Mouse (Mus musculus) heart, postnatal 10 days (tissue): ENCODE results near the gene Hist3h2ba. TPM values are rescaled to one million over a fixed set of nuclear protein-coding genes. Genes with fewer than 3 reads are reported as not detected.
"Not testable (repeated sequence)": the region's sequence is repeated elsewhere in the genome, so short reads cannot be mapped to it uniquely, and the experiment has no call there.

Experiments used
- DNase-seq, 2 experiments: peaks; one replicate each; pipeline ENCODE4 v3.0.0; 2021
- intact Hi-C: fragments of 180-260 bp; cut with DNase I; formaldehyde crosslinking; loops from one replicate; pipeline ENCODE4 v1.15.1; 2025
- total RNA-seq, 2 experiments: library from RNA; stranded (reverse); gene quantifications; 2 replicates each; pipeline ENCODE4 v1.2.3; 2021

Hist3h2ba gene
- total RNA-seq, 2 experiments from 2014 or later, result 11.0 to 13.0 TPM

DNA sequence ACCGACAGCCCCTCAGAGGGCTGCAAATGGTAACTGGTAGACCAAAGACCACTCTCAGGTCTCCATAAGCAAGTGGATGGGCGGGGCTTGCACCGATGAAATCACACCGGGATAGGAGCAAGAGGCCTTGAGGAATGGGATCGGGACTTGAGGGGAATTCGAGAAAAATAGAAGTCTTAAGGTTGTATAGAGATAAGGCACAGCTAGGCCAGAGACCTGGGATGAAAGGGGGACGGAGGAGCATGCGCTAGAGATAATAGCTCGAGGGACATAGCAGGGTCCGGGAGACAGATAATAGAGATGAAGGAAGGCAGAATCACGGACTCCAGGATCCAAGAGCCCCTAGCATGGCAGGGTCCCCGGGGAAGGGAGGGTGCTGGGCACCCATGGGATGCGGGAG lies 10.8 kb upstream of the Hist3h2ba start:
- intact Hi-C loops, result loop anchor here (2.0 kb wide), 1 partner anchor 15 kb away; no protein-coding TSS in a partner anchor
- no peak for DNase-seq

DNA sequence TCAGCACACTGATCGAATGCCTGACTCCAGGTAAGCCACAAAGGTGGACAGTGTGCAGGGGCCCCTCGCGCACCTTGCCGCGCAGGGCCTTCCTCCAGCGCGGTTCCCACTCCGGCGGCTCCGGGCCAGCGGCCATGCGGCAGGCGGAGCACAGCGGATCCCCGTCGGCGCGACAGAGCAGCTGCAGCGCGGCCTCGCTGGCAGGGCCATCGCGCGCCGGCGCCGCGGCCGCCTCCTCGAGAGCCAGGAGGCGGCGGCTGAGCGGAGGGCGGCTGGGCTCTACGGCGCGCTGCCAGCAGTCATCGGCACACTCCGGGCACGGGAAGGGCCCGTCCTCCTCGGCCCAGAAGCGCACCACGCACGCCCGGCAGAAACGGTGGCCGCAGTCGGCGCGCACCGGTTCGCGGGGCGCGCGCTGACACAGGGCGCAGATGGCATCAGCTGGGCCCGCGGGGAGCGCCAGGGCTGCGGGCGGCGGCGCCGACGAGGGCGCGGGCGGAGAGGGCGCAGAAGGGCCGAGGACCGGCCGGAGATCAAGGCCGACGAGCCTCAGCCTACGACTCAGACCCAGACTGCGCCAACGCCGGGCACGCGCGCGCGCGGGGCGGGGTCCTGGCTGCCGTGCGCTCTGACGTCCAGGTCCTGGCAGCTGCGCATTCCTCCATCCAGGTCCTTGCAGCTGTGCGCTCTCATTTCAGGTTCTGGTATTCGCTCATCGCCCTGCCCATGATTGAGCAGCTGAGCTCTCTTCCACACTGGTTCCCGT lies 10.2 kb upstream of the Hist3h2ba start, which contains the start of gene Rnf187:
TSS of gene Rnf187 (minus strand) at position 595 of the 766 bp plus-strand sequence.
- intact Hi-C loops, result loop anchor here (2.0 kb wide), 1 partner anchor 14 kb away; no protein-coding TSS in a partner anchor
- DNase-seq, result peak; percentile 94 to 95

DNA sequence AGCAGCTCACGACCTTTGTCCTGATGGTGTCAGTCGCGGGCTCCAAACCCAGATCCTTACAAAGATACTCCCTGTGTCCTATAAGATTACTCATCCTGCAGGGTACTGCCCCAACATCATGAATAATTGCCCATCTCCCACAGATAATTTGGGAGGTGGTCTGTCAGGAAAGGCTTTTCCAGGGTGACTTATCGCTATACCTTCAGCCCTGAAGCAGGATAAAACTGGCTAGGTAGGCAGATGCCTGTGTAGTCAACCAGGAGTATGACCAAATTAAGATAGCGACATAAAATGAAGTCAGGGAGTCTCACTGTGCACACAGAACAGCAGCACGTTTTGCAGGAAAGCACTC lies 9.7 kb upstream of the Hist3h2ba start:
- intact Hi-C loops, result loop anchor here (2.0 kb wide), 1 partner anchor 14 kb away; no protein-coding TSS in a partner anchor
- no peak for DNase-seq

DNA sequence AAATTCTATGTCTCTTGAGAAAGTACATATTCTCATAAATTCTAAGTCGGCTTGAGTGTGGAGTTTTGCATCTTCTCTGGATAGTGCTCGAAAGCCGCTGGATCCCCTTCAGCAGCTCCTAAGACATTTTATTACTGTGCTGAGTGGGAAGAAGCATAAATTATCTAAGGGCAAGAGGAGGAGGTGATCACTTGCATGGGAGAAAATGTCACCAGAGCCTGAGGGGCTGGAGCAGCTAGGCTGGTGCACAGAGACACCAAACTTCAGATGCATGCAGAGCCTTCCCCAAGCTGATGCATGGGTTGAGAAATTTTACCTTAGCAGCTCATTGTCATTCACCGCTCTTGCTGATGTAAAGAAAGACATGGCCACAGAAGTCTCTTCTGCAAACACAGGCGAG lies 4.6 kb upstream of the Hist3h2ba start:
- intact Hi-C loops, result no loop called here
- no peak for DNase-seq

DNA sequence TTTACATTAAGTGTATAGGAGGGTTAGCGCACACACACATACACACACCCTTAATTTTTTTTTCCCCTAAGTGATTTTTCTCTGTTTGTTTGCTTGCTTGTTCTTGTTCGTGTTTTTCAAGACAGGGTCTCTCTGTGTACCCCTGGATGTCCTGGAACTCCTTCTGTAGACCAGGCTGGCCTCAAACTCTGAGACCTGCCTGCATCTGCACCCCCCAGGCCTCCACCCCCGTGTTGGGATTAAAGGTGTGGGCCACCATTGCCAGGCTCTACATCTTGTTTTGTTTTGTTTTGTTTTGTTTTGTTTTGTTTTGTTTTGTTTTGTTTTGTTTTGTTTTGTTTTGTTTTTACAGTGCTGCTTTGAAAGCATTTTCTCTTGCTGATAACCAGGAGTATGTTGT lies 1.4 kb upstream of the Hist3h2ba start:
- DNase-seq, result no peak
- intact Hi-C loops, result no loop called here

DNA sequence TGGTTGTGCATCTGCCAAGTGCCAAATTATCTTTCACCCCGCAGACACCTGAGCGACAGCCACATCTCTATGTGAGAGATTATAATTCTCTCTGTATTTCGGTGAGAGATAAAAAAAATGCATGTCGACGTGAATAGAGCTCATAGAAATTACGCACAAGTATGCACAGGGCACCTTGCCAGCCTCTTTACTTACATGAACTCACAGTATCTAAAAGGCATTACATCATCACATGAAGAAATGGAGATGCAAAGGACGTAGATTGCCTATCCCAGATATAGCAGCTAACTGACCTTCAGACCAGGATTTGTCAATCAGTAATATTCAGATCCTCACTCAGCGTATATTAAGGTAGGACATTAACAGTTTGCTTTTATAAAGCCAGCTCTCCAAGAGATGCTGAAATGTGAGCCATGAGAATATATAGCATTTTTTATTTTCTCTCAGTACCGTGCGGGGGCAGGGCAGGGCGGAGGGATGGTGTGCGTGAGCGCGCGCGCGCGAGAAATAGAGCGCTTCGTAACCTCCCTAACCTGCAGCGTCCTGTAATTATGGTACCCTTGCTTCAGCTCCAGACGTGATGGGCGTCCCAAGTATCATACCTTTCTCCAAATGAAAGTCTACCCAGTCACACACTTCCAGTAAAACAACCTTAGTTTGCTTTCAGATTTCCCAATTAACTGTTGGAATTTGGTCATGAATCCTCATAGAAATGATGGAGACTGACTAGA lies 757 bp upstream of the Hist3h2ba start:
- intact Hi-C loops, result no loop called here
- DNase-seq, result peak in 1 of 2 experiments; percentile 18

DNA sequence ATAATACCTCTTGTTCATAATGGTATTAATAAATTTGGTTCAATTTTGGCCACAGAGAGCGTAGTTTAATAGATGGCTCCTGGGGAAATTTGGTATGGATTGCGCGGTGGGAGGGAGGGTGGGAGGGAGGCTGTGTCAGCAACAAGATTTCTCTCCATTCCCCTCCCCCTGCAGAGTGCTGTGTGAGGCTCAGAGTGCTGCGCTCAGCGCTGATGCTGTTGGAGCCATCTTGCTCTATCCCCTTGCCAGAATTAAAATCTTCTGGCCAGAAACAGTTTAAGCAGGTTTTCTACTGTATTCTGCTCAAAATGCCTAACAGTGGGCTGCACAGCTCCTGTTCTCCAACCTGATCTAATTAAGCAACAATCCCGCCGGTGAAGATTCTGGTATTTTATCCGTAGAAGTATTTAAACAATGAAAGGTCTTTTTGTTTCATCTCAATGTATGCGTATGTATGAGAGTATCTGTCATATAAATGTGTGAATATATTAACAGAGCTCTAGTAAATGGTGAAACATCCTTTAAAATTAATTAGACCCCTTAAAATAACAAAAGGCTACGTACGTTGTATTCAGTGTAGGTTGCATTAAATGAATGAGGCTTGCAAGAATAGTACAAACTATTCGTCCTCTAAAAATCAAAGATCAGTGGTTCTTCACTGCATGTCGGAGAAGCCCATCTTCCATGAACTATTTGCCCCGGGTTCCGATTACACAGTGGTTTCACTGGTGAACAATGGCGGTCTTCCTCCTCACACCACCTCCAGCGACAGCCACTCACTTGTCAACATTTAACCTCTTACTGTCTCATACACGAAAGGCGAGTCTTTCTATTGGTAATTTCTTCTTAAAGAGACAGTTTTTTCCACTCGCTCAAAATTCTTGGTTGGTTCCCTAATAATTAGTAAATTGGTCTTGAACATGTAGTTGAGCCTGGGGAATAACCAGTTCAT lies 1.0 kb downstream of the Hist3h2ba start:
- intact Hi-C loops, result no loop called here

DNA sequence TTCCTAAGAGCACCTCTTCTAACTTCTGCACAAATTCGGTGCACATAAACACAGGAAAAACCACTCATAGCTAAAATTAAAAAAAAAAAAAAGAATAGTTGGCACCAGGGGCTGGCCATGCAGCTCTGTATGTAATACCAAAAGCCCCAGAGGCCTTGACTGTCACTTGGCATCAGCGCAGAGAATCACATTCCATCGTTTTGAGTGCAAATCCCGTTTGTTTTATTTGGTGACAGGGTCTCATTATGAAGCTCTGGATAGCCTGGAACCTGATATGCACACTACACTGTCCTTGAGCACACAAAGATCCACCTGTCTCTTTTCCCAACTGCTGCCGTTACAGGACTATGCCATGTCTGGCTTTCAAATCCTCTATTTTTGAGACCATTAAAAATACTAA lies 2.5 kb downstream of the Hist3h2ba start:
- intact Hi-C loops, result no loop called here
- DNase-seq, result no peak

More for the DNA sequence above, 1.0 kb downstream of the Hist3h2ba start:
- no peak for DNase-seq

DNA sequence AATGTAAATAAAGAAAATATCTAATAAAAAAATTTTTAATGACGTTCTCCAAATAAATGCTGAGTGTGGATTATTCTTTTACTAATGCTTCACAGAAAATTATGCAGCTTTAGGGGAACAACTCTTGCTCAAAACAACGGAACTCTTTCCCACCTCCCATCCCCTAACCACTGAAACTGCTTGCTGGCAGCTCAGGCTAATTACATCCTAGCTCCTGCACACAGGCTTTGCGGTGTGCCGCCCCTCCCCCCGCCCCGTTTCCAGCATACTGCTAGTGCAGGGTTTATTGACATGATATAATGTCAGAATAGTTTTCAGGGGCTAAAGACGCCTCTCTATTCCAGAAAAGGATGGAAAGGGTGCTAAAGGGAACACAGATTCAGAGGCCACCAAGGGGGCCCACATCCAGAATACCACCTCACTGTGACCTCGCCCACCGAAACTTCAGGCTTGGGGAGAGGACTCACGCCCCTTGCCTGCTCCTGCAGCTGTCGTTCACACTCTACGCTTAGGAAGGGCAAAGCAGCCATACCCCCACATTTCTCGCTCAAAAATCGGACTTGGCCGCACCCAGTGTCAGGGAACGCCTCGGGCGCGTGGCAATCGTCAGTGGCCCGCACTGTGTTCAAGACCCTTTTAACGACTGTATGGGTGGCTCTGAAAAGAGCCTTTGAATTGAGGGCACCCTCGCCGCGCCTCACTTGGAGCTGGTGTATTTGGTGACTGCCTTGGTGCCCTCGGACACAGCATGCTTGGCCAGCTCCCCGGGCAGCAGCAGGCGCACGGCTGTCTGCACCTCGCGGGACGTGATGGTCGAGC lies 4.8 kb downstream of the Hist3h2ba start:
- DNase-seq, result no peak
- intact Hi-C loops, result loop anchor here (2.0 kb wide), 1 partner anchor 15 kb away; the partner anchor contains the start of gene Rnf187

DNA sequence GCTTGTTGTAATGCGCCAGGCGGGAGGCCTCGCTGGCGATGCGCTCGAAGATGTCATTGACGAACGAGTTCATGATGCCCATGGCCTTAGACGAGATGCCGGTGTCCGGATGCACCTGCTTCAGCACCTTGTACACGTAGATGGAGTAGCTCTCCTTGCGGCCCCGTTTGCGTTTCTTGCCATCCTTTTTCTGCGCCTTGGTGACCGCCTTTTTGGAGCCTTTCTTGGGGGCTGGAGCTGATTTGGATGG lies 5.4 kb downstream of the Hist3h2ba start:
- intact Hi-C loops, DNase-seq: not testable (repeated sequence)

DNA sequence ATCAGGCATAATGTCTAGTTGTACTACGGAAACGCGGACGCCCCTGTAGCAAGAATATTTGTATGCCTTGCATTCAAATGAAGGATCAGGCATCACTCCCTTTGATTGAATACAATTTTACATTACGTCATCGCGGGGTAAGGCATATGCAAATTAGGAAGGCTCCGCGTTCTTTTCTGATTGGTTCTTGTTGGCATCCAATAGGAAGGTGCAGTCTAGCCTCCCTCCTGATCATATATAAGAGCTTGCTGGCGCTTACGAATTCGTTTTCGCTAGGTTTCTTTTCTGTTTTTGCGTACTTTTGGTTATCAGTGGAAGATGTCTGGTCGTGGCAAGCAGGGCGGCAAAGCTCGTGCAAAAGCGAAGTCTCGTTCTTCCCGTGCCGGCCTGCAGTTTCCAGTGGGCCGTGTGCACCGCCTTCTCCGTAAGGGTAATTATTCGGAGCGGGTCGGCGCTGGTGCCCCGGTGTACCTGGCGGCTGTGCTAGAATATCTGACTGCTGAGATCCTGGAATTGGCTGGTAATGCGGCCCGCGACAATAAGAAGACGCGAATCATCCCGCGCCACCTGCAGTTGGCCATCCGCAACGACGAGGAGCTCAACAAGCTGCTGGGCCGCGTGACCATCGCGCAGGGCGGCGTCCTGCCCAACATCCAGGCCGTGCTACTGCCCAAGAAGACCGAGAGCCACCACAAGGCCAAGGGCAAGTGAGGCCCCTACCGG lies 5.9 kb downstream of the Hist3h2ba start, which contains the start of the genes Hist3h2a and Trim17:
TSS of gene Hist3h2a (plus strand) at position 266 of the 723 bp plus-strand sequence.
TSS of gene Trim17 (plus strand) at position 266 of the 723 bp plus-strand sequence.
- peak; percentile 91 to 93 for DNase-seq
- intact Hi-C loops, result no loop called here

DNA sequence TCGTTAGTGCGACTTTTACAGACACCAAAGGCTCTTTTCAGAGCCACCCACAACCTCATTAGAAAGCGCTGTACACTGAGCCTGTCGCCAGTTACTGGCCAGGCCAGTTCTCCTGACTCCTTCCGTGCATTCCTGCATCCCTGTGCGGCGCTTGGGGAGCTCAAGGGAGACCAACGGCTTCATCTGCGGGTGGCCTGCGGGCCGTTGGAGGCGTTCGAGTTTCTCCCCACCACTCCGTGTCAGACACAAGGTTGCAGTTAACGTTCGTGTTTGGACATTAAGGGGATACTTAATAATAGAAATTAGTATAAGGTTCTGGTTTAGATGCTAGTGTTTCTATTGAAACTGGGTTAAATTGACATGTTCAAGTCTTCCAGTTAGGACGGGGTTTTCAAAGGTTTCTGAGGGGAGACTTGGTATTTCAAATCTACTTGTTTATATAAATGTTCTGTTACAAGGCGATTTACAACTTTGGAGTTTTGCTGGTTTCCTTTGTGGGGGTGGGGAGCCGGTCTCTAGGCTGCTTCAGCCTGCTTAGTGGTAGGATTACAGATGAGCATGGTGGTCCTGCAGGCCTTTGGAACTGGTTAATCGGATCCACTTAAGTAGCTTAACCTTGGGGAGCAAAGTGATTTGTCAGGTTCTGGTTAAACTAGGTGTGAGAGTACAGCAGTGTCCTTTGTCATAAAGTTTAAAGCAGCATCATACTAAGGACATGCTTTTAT lies 6.6 kb downstream of the Hist3h2ba start:
- intact Hi-C loops, result no loop called here
- peak in 1 of 2 experiments; percentile 28 for DNase-seq

DNA sequence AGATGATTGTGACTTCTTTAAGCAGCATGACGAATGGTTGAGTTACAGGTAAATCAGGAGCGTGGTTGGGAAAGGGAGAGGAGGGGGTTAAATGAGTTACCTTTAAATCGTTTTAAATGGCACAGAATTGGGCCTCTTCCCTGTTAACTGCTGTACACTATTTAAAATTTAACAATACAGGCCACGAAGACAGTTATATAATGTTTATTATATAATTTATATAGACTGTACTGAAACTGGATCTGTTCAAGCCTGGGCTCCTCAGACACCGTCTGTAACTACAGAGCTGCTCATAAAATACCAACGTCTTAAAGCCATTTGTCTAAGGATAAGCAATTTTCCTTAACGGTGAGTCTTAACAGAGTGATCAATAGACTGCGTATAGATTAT lies 7.1 kb downstream of the Hist3h2ba start:
- DNase-seq, result no peak
- intact Hi-C loops, result no loop called here

DNA sequence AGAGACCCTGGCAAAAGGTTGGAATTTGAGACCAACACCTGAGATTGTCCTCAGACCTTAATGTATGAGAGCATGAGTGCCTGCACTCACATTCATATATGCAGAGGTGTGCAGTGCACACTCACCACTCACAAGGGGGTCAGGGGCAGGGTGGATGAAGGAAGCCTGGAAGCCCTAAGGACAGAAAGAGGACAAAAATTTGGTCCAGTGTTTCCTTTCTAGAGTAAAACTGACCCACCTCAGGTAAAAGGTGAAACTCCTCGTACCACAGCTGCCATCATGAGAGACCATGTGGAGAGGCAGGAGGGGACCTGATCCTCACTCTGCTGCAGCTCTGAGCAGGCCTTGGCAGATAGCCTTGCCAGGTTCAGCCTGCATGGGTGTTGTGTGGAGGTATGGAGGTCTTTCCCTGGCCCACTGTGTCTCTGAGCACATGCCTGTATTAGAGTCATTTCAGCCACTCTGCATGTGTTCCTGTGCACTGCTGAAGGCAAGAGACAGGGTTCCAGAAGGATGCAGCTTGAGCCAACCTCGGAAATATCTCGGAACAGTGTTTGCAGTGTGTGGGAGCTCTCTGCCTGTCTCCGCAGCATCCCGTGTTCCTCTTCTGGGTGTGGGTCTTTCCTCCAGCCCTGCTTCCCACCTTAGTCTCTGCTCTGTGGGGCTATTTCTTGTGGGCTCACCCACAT lies 8.7 kb downstream of the Hist3h2ba start:
- intact Hi-C loops, result no loop called here
- DNase-seq, result no peak

DNA sequence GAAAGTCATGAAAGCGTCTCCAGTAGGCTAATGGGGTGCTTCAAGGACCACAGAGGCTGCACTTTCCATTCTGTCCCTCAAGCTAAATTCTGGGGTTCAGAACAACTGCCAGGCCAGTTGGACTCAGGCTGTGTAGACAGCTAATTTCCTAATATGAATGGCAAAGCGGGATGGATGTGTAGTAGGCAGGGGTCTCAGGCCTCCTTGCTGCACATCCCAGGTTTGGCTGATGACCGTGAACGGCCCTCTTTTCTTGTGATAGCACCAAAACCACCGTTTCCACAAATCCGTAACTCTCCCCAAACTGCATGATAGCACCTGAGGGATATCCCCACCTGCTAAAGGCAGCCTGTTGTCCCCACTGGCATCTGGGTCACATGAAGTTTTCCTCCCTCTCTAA lies 9.8 kb downstream of the Hist3h2ba start:
- intact Hi-C loops, result no loop called here
- DNase-seq, result no peak

DNA sequence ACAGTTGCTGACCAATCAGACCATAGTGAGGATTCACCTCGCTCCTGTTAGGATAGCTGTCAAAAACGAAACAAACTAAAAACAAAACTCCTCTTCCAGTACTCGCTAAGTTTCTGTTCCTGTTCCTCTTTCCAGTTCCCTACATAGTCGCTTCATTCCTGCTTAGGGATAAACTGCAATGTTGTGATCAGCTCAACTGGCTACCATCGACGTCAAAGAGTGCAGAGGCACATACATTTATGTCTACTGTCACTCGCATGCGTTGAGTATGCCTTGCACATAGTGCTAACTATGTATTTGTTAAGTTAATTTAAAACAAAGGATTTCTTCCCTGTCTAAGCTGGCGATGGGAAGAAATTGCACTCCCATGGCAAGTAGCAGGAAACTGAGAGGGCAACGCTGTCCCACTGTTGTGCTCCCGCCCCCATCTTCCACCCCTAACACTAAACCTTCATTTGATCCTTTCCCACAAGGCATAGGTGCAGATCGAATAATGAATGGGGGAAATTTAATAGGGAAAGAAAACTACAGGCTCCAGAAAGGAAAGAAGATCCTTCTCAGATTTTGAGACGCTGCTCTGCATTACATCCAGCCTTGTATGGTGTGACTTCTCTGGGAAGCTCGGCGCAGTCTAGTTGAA lies 10.6 kb downstream of the Hist3h2ba start:
- intact Hi-C loops, result no loop called here
- DNase-seq, result no peak

DNA sequence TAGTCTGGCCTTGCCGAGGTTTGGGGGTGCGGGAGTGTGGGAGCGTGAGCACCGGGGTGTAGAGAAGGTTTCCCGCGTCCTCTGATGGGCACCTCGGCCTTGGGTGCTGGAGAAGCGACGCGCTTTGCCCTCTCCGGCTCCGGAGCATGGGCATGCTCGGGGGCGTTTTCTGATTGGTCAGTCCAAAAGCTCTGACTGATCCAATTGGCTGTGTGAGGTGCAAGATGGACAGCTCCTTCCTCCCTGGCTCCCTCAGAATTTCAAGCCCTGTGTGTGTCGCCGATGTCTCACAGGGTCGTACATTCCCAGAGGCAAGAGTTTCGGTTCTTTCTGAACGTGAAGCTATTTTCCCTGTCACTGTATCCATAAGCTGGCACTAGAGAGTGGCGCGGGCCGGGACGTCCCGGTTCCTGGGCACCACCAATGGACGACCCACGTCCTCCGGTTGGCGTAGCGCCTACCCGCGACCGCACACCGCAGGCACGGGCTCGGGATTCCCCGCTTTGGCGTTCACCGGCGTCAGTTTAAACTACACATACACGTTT lies 11.3 kb downstream of the Hist3h2ba start:
- peak; percentile 85 to 86 for DNase-seq
- intact Hi-C loops, result loop anchor here (10.0 kb wide), 1 partner anchor 225 kb away; the partner anchor contains the start of gene Gjc2
